Mouse (Mus musculus) heart, postnatal 25 days (tissue): ENCODE results near the gene Armc10. TPM values are rescaled to one million over a fixed set of nuclear protein-coding genes. Genes with fewer than 3 reads are reported as not detected.
A peak's percentile ranks its signal among the peaks of the same experiment; 100 is the strongest.
"Not testable (repeated sequence)": the region's sequence is repeated elsewhere in the genome, so short reads cannot be mapped to it uniquely, and the experiment has no call there.

Experiments used
- DNase-seq: peaks from one replicate; pipeline ENCODE4 v3.0.0; 2022; ENCODE audit warnings: low spot score
- intact Hi-C: fragments of 180-260 bp; cut with DNase I; formaldehyde crosslinking; loops from one replicate; pipeline ENCODE4 v1.15.1; 2025
- total RNA-seq, 2 experiments: library from RNA; stranded (reverse); gene quantifications; 2 replicates each; pipeline ENCODE4 v1.2.3; 2021

Gene Armc10
- total RNA-seq, 2 experiments from 2014 or later: 6.6 to 7.8 TPM

GRCm38 (mm10) chr5:21660850-21661249, 15.2 kb downstream of the Armc10 start:
- no peak for DNase-seq
- intact Hi-C loops: no loop called here

- intact Hi-C loops: no loop called here
- no peak for DNase-seq
These were observed 17.5 kb downstream of the Armc10 start for GRCm38 (mm10) chr5:21663081-21663480.

GRCm38 (mm10) chr5:21667191-21668137, 21.9 kb downstream of the Armc10 start:
- intact Hi-C loops: no loop called here
- DNase-seq: no peak

GRCm38 (mm10) chr5:21669307-21669706, 23.7 kb downstream of the Armc10 start:
- intact Hi-C loops: no loop called here

GRCm38 (mm10) chr5:21672812-21673635, 27.4 kb downstream of the Armc10 start:
- no peak for DNase-seq
- intact Hi-C loops: no loop called here

More at GRCm38 (mm10) chr5:21669307-21669706, 23.7 kb downstream of the Armc10 start:
- no peak for DNase-seq

- intact Hi-C loops: no loop called here
- no peak for DNase-seq
These were observed 28.1 kb downstream of the Armc10 start for GRCm38 (mm10) chr5:21673742-21674141.

GRCm38 (mm10) chr5:21675019-21675418, 29.4 kb downstream of the Armc10 start:
- intact Hi-C loops: no loop called here
- DNase-seq: no peak

GRCm38 (mm10) chr5:21675494-21675893, 29.9 kb downstream of the Armc10 start:
- intact Hi-C loops: no loop called here
- no peak for DNase-seq

GRCm38 (mm10) chr5:21677939-21678338, 32.3 kb downstream of the Armc10 start:
- intact Hi-C loops: no loop called here
- no peak for DNase-seq

GRCm38 (mm10) chr5:21678363-21678762, 32.8 kb downstream of the Armc10 start:
- intact Hi-C loops: no loop called here

GRCm38 (mm10) chr5:21680029-21680428, 34.4 kb downstream of the Armc10 start:
- DNase-seq: no peak
- intact Hi-C loops: no loop called here

More at GRCm38 (mm10) chr5:21678363-21678762, 32.8 kb downstream of the Armc10 start:
- DNase-seq: no peak

GRCm38 (mm10) chr5:21680940-21681339, 35.3 kb downstream of the Armc10 start:
- intact Hi-C loops: no loop called here

GRCm38 (mm10) chr5:21683811-21684210, 38.2 kb downstream of the Armc10 start:
- peak; percentile 6 for DNase-seq
- intact Hi-C loops: no loop called here

More at GRCm38 (mm10) chr5:21680940-21681339, 35.3 kb downstream of the Armc10 start:
- no peak for DNase-seq

- DNase-seq: no peak
- intact Hi-C loops: no loop called here
These were observed 39.4 kb downstream of the Armc10 start for GRCm38 (mm10) chr5:21685001-21685400.

- no peak for DNase-seq
- intact Hi-C loops: no loop called here
These were observed 41.4 kb downstream of the Armc10 start for GRCm38 (mm10) chr5:21687042-21687441.

GRCm38 (mm10) chr5:21692230-21692629, 46.6 kb downstream of the Armc10 start:
- intact Hi-C loops: no loop called here
- no peak for DNase-seq

- no peak for DNase-seq
- intact Hi-C loops: no loop called here
These were observed 47.8 kb downstream of the Armc10 start for GRCm38 (mm10) chr5:21693372-21693870.

- intact Hi-C loops: no loop called here
- no peak for DNase-seq
These were observed 49.4 kb downstream of the Armc10 start for GRCm38 (mm10) chr5:21694854-21695490.

GRCm38 (mm10) chr5:21699555-21699954, 53.9 kb downstream of the Armc10 start:
- intact Hi-C loops, DNase-seq: not testable (repeated sequence)
